ENCODE assay signal across 9 mouse cellular contexts in genomic region chr4:5583989-5584677, GRCm38 (mm10).
A peak's percentile ranks its signal among the peaks of the same experiment; 100 is the strongest.
DNase-seq lines count a peak whose midpoint lies in the region; ATAC-seq and TF ChIP-seq lines count a peak whose summit lies in the region.
"Had no signal": no experiment of that assay in that cellular context is flagged by ENCODE, and none has a peak within 500 bp of the region (broad histone marks: within the 10 kb centered on the region; RNA-seq: fewer than 3 reads in every experiment).

No protein-coding gene starts in this region.

- H3K4me2 ChIP-seq in embryonic facial prominence, embryonic 14.5 days (ENCODE audit: low read depth, low read length) = no peak overlapping the region
- H3K4me2 ChIP-seq in lung, postnatal 0 days (replicated peaks; ENCODE audit: low read depth, low read length) = no peak overlapping the region
- H3K4me2 ChIP-seq: heart, embryonic 13.5 days had no signal

- no peak overlapping the region for H3K9ac ChIP-seq in embryonic facial prominence, embryonic 14.5 days (ENCODE audit: low read depth, low read length)
- no peak overlapping the region for H3K9ac ChIP-seq in lung, postnatal 0 days (replicated peaks; ENCODE audit: low read depth)
- H3K9ac ChIP-seq: heart, embryonic 13.5 days had no signal

- WGBS in embryonic facial prominence, embryonic 14.5 days = 38% methylated on average over 6 of the region's 6 CpGs
- WGBS in lung, postnatal 0 days = 50% methylated on average over 6 of the region's 6 CpGs

- H3K27ac ChIP-seq in embryonic facial prominence, embryonic 14.5 days (replicated peaks; ENCODE audit: low read depth, low read length) = 0 out of 2 replicates have a peak overlapping the region, but pooled peaks have one; percentile 28
- no peak overlapping the region for H3K27ac ChIP-seq in lung, postnatal 0 days (ENCODE audit: low read length)
- H3K27ac ChIP-seq: heart, embryonic 13.5 days had no signal

- TF ChIP-seq CTCF in lung, postnatal 0 days (IDR thresholded peaks at IDR 0.05) = no peak

- H3K36me3 ChIP-seq in embryonic facial prominence, embryonic 14.5 days (ENCODE audit: control insufficient read depth, insufficient read depth, low read length) = no peaks in the 10 kb centered on the region
- H3K36me3 ChIP-seq in lung, postnatal 0 days (ENCODE audit: insufficient read depth, low read length) = no peaks in the 10 kb centered on the region
- H3K36me3 ChIP-seq: heart, embryonic 13.5 days had no signal

- intact Hi-C loops in heart, postnatal 10 days (cut with DNase I) = no loop called here

- peaks cover 3% of the 10 kb centered on the region; the same call in 1 of the 2 replicates for H3K4me1 ChIP-seq in embryonic facial prominence, embryonic 14.5 days (ENCODE audit: control insufficient read depth, insufficient read depth, low read length)
- no peaks in the 10 kb centered on the region for H3K4me1 ChIP-seq in lung, postnatal 0 days (ENCODE audit: insufficient read depth, low read depth, low read length)
- H3K4me1 ChIP-seq: heart, embryonic 13.5 days had no signal

- no peak for TF ChIP-seq EP300 in lung, postnatal 0 days (IDR thresholded peaks at IDR 0.05)

- no peaks in the 10 kb centered on the region for H3K27me3 ChIP-seq in embryonic facial prominence, embryonic 14.5 days (replicated peaks; ENCODE audit: control insufficient read depth, insufficient read depth, low read length)
- no peaks in the 10 kb centered on the region for H3K27me3 ChIP-seq in lung, postnatal 0 days (replicated peaks; ENCODE audit: insufficient read depth, low read length)
- H3K27me3 ChIP-seq: heart, embryonic 13.5 days had no signal

- ATAC-seq in embryonic facial prominence, embryonic 14.5 days (ENCODE audit: low read depth) = peak; percentile 96
- ATAC-seq in lung, postnatal 0 days = no peak
- ATAC-seq in erythroblast, adult 5-6 weeks (replicated peaks; ENCODE audit: low FRiP score, poor library complexity, severe bottlenecking) = no peak

- H3K9me3 ChIP-seq in embryonic facial prominence, embryonic 14.5 days (ENCODE audit: control insufficient read depth, low read length) = no peaks in the 10 kb centered on the region
- no peaks in the 10 kb centered on the region for H3K9me3 ChIP-seq in lung, postnatal 0 days (ENCODE audit: low read length)
- H3K9me3 ChIP-seq: heart, embryonic 13.5 days had no signal

- H3K4me3 ChIP-seq in embryonic facial prominence, embryonic 14.5 days (ENCODE audit: low read depth, low read length) = no peak overlapping the region
- no peak overlapping the region for H3K4me3 ChIP-seq in lung, postnatal 0 days (ENCODE audit: low read depth, low read length)
- H3K4me3 ChIP-seq: heart, embryonic 13.5 days had no signal

- peak; percentile 4 to 9 for DNase-seq in layer of hippocampus, postnatal 10 days (ENCODE audit: low spot score in 2 of 2)
- no peak for DNase-seq in layer of hippocampus, postnatal 14 days (ENCODE audit: low spot score in 2 of 2)
- DNase-seq in embryonic facial prominence, embryonic 14.5 days (ENCODE audit: low spot score) = peak; percentile 94
- DNase-seq in heart, postnatal 10 days = peak; percentile 70 to 73
- peak; percentile 14 for DNase-seq in lung, postnatal 0 days (ENCODE audit: low spot score)
- DNase-seq in retina, embryonic 14.5 days (ENCODE audit: low spot score) = no peak
- DNase-seq in liver = no peak

Comparison
In these comparisons a context has a peak if more than half of its experiments do, and no peak if none do; other contexts are left out.
1. DNase-seq: peak in layer of hippocampus, postnatal 10 days (2 of 2), embryonic facial prominence, embryonic 14.5 days (single experiment), heart, postnatal 10 days (2 of 2) and lung, postnatal 0 days (single experiment); none in layer of hippocampus, postnatal 14 days (0 of 2), retina, embryonic 14.5 days (single experiment) and liver (single experiment).